Mouse (Mus musculus) layer of hippocampus, adult 2 months (tissue): ENCODE data around the gene Tarm1. TPM values are rescaled to one million over a fixed set of nuclear protein-coding genes. Genes with fewer than 3 reads are reported as not detected.

Experiments used
- DNase-seq, 2 experiments: peaks; one replicate each; pipeline ENCODE4 v3.0.0; 2022; ENCODE audit warnings: low spot score in 2 of 2
- H3K27ac ChIP-seq: fragments of 200-600 bp; 2 replicates; pipeline ENCODE4 v1.8.1; 2022
- H3K4me3 ChIP-seq: fragments of 200-600 bp; 2 replicates; pipeline ENCODE4 v1.8.1; 2022; ENCODE audit warnings: mild to moderate bottlenecking
- CTCF ChIP-seq: fragments of 200-600 bp; conservative IDR thresholded peaks from 2 replicates; pipeline ENCODE4 v1.8.1; 2022; ENCODE audit warnings: antibody characterized with exemption, mild to moderate bottlenecking, moderate library complexity
- total RNA-seq, 2 experiments: library from RNA; stranded (reverse); gene quantifications; 2 replicates each; pipeline ENCODE4 v1.2.3; 2021

Tarm1 gene
- total RNA-seq, 2 experiments from 2014 or later, result not detected

GRCm38 (mm10) chr7:3453486-3454183 is 48.8 kb downstream of the Tarm1 start:
- peak; percentile 55 for TF ChIP-seq CTCF
- Histone ChIP-seq H3K4me3 (no peak overlapping the region), H3K27ac (0 out of 2 replicates have a peak overlapping the region, but pooled peaks have one; percentile 18)
- no peak for DNase-seq

DNA sequence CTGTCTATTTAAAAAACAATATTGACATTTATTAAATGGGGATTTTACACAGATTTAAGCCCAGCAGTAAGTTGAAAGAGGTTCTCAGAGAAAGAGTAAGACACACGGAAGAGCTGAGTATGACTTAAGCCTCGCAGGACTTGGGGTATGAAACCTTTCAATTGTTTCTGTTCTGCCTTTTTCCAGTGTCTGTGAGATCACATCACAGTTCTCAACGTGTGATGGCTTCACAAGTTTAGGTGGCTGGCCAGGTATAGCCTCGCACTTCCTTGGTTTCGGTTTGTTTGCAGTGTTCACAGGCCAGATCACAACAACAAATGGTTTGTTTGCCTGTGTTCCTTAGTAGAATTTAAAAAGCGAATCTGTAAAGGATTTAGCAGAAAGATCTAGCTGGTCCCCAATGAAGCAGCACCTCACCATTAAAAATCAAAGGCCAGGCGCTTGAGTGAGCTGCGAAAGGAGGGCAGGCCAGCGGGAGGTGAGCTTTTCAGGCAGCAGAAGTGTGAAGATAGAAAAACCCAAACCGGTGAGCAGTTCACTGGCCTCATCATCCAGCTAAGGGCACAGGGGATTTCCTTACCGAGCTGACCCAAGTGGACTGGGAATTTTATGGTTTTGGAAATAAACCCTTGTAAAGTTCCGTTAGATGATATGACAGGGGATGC is 49.5 kb downstream of the Tarm1 start:
- no peak overlapping the region for H3K4me3 ChIP-seq
- no peak for TF ChIP-seq CTCF
- no peak for DNase-seq
- H3K27ac ChIP-seq, result no peak overlapping the region

DNA sequence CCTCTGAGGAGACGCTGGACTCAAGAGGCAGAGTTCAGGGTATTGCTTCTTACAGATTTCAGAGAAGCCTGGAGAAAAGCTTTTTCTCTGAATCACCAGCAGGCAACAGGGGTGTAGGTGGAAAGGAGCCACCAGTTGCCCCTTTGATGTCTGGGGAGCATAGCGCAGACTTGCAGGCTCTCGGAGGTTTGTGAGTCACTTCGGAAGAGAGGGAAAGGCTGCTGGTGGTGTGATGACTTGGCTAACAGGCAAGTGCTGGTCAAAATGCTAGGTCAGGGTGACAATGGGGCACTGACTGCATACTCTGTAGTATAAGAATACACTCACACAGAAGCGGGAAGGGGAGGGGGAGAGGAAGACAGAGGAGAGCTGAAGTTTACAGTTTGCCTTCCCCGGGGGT is 51.3 kb downstream of the Tarm1 start:
- no peak for TF ChIP-seq CTCF
- H3K4me3 ChIP-seq, result no peak overlapping the region
- peak overlapping the region; percentile 65; the same call in 1 of the 2 replicates for H3K27ac ChIP-seq
- no peak for DNase-seq

DNA sequence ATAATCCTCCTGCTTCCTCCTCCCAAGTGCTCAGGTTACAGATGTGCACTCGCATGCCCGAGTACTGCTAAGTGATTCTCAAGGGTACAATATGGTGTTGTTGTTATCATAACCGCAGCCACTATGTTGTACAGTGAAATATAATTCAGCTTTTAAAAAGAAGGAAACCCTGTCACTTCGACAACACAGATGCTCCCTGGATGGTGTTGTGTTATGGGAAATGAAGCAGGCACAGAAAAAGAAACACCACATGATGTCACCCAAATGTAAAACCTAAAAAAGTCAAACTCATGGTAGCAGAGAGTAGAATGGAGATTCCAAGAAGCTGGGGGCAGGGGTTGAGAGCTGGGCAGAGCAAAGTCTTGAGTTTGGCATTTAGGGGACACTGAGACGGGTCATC is 51.8 kb downstream of the Tarm1 start:
- H3K4me3 ChIP-seq, result no peak overlapping the region
- no peak for TF ChIP-seq CTCF
- H3K27ac ChIP-seq, result peak overlapping the region; percentile 65; the same call in 1 of the 2 replicates
- peak; percentile 30 to 52 for DNase-seq

DNA sequence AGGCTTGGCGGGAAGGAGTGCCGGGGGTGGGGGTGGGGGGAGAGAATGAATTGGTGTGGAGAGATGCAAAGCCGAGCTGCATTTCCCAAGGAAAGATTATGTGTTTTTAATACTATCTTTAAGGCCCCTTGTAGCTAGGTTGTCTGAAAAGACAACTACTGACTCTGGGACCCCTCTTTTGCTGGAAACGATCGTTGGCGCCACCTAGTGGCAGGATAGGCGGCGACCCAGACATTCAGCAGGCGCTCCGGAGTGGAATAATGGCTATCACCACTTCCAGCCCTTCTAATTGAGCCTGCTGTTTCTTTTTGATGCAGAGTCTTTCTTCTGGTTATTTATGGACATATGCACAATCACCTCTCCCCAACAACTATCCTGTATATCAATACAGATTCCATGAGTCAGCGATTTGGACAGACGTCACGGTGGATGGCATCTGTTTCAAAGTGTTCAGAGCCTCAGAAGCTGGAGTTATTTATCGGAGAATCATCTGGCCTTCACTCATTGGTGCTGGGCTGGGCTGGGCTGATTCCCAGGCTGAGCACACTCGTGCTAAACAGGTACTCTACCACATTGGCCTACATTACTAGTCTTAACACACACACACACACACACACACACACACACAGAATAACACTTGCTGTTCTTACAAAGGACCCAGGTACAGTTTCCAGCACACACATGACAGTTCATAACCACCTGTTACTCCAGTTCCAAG is 53.5 kb downstream of the Tarm1 start:
- H3K27ac ChIP-seq, result peak overlapping the region; percentile 75
- TF ChIP-seq CTCF, result peak; percentile 93
- DNase-seq, result peak; percentile 77 to 89
- H3K4me3 ChIP-seq, result no peak overlapping the region

DNA sequence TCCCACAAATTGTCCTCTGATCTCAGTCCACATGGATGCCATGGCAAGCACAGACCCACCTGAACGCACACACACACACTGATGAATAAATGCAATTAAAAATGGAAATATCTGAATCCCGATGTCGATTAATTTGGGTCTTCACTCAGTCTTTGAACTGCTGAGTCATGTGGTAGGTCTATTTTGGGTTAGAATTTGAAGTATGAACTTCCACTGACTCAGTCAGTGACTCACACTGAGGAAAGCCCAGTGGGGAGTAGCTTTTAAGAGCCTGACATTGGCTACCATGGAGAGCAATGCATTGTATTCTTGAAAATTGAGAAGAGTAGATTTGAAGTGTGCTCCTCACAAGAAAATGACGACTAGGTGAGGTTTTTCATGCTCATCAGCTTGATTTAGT is 55.4 kb downstream of the Tarm1 start:
- DNase-seq, result no peak
- no peak overlapping the region for H3K27ac ChIP-seq
- no peak overlapping the region for H3K4me3 ChIP-seq
- TF ChIP-seq CTCF, result no peak

DNA sequence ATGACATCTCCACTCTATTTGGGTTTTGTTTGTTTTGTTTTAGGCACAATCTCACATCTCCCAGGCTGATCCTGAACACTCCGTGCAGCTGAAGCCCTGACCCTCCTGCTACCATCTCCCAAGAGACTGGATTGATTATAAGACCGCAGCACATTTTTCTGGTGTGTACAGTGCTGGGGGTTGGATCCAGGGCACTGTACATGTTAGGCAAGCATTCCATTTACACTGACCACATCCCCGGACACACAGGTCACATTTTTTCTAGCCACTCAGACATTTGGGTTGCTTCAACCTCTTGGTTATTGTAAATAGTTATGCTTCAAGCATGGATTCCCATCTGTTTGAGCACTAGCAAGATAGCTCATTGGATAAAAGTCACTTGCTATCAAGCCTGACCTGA is 55.8 kb downstream of the Tarm1 start:
- no peak for DNase-seq
- Histone ChIP-seq H3K4me3 (no peak overlapping the region), H3K27ac (no peak overlapping the region)
- TF ChIP-seq CTCF, result no peak

GRCm38 (mm10) chr7:3444678-3445077 is 57.7 kb downstream of the Tarm1 start:
- H3K27ac ChIP-seq, result no peak overlapping the region
- DNase-seq, result no peak
- no peak overlapping the region for H3K4me3 ChIP-seq
- no peak for TF ChIP-seq CTCF

GRCm38 (mm10) chr7:3442476-3443062 is 59.9 kb downstream of the Tarm1 start:
- peak overlapping the region; percentile 51 for H3K27ac ChIP-seq
- no peak for TF ChIP-seq CTCF
- no peak overlapping the region for H3K4me3 ChIP-seq
- DNase-seq, result no peak

GRCm38 (mm10) chr7:3440526-3440925 is 61.9 kb downstream of the Tarm1 start:
- peak overlapping the region; percentile 15; the same call in 1 of the 2 replicates for H3K27ac ChIP-seq
- DNase-seq, result no peak
- no peak overlapping the region for H3K4me3 ChIP-seq
- no peak for TF ChIP-seq CTCF

GRCm38 (mm10) chr7:3439984-3440383 is 62.4 kb downstream of the Tarm1 start:
- TF ChIP-seq CTCF, result peak; percentile 45
- H3K27ac ChIP-seq, result no peak overlapping the region
- no peak for DNase-seq
- no peak overlapping the region for H3K4me3 ChIP-seq

DNA sequence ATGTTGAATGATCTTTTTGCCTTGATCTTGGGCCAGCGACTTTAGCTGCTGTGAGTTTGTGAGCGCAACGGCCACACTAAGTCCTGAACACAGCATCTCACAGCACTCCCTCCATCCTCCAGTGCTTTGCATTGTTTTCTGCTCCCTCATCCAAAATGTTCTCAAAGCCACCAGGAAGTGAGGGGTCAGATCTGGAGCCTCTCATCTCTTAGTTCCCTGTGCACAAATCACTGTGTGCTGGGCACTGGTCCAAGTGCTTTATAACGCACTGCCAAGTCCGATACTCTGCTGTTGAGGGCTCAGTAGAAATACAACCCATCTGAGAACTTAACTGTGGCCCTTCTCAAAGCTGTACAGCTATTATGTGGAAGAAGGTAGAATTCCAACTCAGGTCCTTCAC is 64.5 kb downstream of the Tarm1 start:
- H3K27ac ChIP-seq, result peak overlapping the region; percentile 15; the same call in 1 of the 2 replicates
- no peak for TF ChIP-seq CTCF
- no peak overlapping the region for H3K4me3 ChIP-seq
- DNase-seq, result no peak

Other genes starting within 250 kb of the Tarm1 start
- 10 to 100 TPM; 52.5 to 60.1 TPM for gene Myadm, start 213.5 kb downstream of the Tarm1 start, total RNA-seq
- 100 to 1,000 TPM; 518 to 547 TPM for gene Prkcg, start 213.4 kb downstream of the Tarm1 start, total RNA-seq
- gene Cacng7, start 169.7 kb downstream of the Tarm1 start, total RNA-seq, result 100 to 1,000 TPM; 128 to 138 TPM
- 100 to 1,000 TPM; 411 to 415 TPM for gene Cacng8, start 111.9 kb downstream of the Tarm1 start, total RNA-seq
- gene Cacng6, start 78.4 kb downstream of the Tarm1 start, total RNA-seq, result 1 to 10 TPM; 1.9 to 2.2 TPM
- gene Oscar, start 113.5 kb upstream of the Tarm1 start, total RNA-seq, result 1 to 10 TPM in 1 of 2 experiments, under 1 TPM in 1; 0.56 to 1.5 TPM
- gene Ndufa3, start 114.7 kb upstream of the Tarm1 start, total RNA-seq, result 100 to 1,000 TPM; 537 to 571 TPM
- 10 to 100 TPM; 43.7 to 51.9 TPM for gene Tfpt, start 127.3 kb upstream of the Tarm1 start, total RNA-seq
- gene Prpf31, start 127.4 kb upstream of the Tarm1 start, total RNA-seq, result 10 to 100 TPM; 55.5 to 59.2 TPM
- 10 to 100 TPM; 67.9 to 71.5 TPM for gene Cnot3, start 142.6 kb upstream of the Tarm1 start, total RNA-seq
- 1 to 10 TPM; 5.3 to 5.6 TPM for gene Leng1, start 163.2 kb upstream of the Tarm1 start, total RNA-seq
- 1 to 10 TPM; 4.3 to 9.7 TPM for gene Tmc4, start 174.9 kb upstream of the Tarm1 start, total RNA-seq
- gene Tsen34, start 190.2 kb upstream of the Tarm1 start, total RNA-seq, result 10 to 100 TPM; 80.2 to 84.8 TPM
- gene Mboat7, start 190.9 kb upstream of the Tarm1 start, total RNA-seq, result 100 to 1,000 TPM; 160 to 170 TPM
- gene Rps9, start 201.4 kb upstream of the Tarm1 start, total RNA-seq, result 100 to 1,000 TPM; 387 to 404 TPM
- under 1 TPM in 1 of 2 experiments, not detected in 1; 0.36 TPM for gene Pirb, start 217.8 kb upstream of the Tarm1 start, total RNA-seq